Mouse (Mus musculus) A20 (cell line): ENCODE measurements around the gene Rora.

Experiments used
- DNase-seq: peaks from one replicate; pipeline ENCODE4 v3.0.0-alpha.2; 2011; ENCODE audit warnings: low read depth, low spot score

Rora gene

GRCm38 (mm10) chr9:69304492-69304891 lies 650.9 kb downstream of the Rora start:
- DNase-seq: no peak

GRCm38 (mm10) chr9:69304991-69305390 lies 651.4 kb downstream of the Rora start:
- DNase-seq: no peak

- DNase-seq: peak; percentile 4
Measured at GRCm38 (mm10) chr9:69306734-69307528, 653.3 kb downstream of the Rora start.

- no peak for DNase-seq
Measured at GRCm38 (mm10) chr9:69307974-69308373, 654.4 kb downstream of the Rora start.

- DNase-seq: no peak
Measured at GRCm38 (mm10) chr9:69310524-69310923, 656.9 kb downstream of the Rora start.

GRCm38 (mm10) chr9:69313297-69313696 lies 659.7 kb downstream of the Rora start:
- DNase-seq: no peak

GRCm38 (mm10) chr9:69314451-69315210 lies 661.0 kb downstream of the Rora start:
- DNase-seq: no peak

GRCm38 (mm10) chr9:69317527-69318115 lies 664.0 kb downstream of the Rora start:
- no peak for DNase-seq

GRCm38 (mm10) chr9:69319434-69319833 lies 665.8 kb downstream of the Rora start:
- DNase-seq: no peak

- DNase-seq: no peak
Measured at GRCm38 (mm10) chr9:69319913-69320634, 666.5 kb downstream of the Rora start.

- DNase-seq: no peak
Measured at GRCm38 (mm10) chr9:69320635-69321027, 667.0 kb downstream of the Rora start.

GRCm38 (mm10) chr9:69321956-69322355 lies 668.4 kb downstream of the Rora start:
- DNase-seq: no peak

GRCm38 (mm10) chr9:69323831-69324230 lies 670.2 kb downstream of the Rora start:
- DNase-seq: no peak

- DNase-seq: no peak
Measured at GRCm38 (mm10) chr9:69327077-69327476, 673.5 kb downstream of the Rora start.

- DNase-seq: no peak
Measured at GRCm38 (mm10) chr9:69327591-69327990, 674.0 kb downstream of the Rora start.

GRCm38 (mm10) chr9:69331790-69332189 lies 678.2 kb downstream of the Rora start:
- DNase-seq: no peak

- no peak for DNase-seq
Measured at GRCm38 (mm10) chr9:69332802-69333568, 679.4 kb downstream of the Rora start.

GRCm38 (mm10) chr9:69333654-69334053 lies 680.1 kb downstream of the Rora start:
- DNase-seq: no peak

- no peak for DNase-seq
Measured at GRCm38 (mm10) chr9:69334106-69334505, 680.5 kb downstream of the Rora start.

GRCm38 (mm10) chr9:69336063-69336462 lies 682.5 kb downstream of the Rora start:
- peak; percentile 20 for DNase-seq

GRCm38 (mm10) chr9:69339199-69339598 lies 685.6 kb downstream of the Rora start:
- DNase-seq: no peak
